Mouse (Mus musculus): Measurements from ENCODE around the gene Rtbdn.

The Rtbdn gene

DNA sequence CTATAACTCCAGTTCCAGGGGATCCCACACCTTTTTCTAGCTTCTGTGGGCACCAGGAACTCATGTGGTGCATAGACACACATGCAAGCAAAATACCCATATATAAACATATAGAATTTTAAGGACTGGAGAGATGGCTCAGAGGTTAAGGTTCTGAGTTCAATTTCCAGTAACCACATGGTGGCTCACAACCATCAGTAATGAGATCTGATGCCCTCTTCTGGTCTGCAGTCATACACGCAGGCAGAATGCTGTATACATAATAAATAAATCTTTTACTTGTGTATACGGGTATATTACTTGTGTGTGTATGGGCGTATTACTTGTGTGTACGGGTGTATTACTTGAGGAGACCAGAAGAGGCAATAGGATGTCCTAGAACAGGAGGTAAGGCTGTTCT lies 17.2 kb downstream of the Rtbdn start:
- DNase-seq, result no peak

DNA sequence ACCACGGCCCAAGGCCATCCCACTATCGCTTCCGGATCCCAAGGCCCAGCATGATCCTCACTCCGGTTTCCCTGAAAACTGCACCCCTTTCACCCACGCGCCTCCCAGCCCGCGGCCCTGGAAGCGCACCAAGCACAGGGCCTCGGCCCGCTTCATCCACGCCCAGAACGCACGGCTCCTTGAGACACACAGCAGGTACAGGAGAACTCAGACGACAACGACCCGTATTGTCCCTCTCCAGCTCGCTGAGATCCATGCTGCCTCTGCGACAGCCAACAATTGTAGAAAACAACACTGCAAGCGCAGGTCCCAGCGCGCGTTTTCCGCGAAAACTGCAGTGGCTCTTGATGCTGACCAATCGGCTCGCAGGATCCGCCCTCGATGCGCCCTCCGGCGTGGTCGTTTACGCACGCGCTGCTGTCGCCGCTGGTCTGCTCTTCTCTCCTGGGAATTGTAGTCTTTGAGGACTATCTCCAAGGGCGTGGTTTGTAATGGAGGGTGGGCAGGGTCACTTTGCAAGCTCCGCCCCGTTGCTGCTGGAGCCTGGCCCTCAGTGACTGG lies 19.0 kb downstream of the Rtbdn start:
- DNase-seq, result peak; percentile 96 to 97

DNA sequence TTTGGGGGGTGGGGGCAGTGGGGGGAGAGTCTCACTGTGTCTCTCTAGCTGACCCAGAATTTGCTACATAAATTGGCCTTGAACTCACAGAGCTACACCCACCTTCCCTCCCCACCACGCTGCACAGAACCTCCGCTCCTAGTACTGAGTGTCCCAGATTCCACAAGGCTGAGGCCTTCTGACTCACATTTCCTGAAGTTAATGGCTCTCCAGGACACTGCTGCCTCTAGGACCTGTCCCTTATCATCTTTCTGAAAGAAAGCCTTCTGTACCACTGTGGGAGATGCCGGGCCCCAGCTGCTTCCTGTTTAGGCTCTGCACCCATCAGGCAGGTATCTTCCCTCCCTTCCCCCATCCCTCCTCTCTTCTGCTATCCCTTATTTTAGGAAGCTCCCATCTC lies 19.8 kb downstream of the Rtbdn start:
- DNase-seq, result peak in 1 of 2 experiments; percentile 23

DNA sequence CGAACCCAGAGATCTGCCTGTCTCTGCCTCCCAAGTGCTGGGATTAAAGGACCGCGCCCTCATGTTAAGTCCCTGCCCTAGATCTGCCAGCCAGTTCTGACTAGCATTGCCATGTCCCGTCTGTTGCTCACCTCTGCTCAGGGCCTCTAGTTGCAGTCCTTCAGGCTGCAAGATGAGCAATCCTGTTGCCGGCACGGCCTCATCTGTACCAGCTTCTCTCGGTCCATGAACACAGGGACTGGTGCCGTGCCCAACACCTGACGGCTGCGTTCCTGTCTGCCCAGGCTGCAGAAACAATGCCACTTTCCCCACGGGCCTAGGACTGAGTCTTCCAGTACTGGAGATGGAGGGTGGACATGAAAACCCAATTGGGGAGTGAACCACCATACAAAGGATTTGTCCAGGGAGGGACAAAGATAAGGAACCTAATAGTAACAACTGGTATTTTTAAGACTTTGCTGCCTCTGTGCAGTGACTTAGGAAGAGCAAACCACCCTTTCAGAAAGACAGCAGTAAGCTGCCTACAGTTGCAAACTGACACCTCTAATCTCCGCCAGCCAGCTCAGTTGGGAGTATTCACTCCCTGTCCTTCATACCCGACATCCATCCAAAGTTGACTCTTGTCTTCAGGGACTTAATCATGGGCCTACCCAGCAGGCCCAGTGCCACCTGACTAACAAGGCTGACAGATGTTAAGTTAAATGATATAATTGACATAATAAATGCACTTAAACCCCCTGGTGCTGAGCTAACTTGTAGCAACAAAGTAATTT lies 20.9 kb downstream of the Rtbdn start:
- DNase-seq, result no peak

DNA sequence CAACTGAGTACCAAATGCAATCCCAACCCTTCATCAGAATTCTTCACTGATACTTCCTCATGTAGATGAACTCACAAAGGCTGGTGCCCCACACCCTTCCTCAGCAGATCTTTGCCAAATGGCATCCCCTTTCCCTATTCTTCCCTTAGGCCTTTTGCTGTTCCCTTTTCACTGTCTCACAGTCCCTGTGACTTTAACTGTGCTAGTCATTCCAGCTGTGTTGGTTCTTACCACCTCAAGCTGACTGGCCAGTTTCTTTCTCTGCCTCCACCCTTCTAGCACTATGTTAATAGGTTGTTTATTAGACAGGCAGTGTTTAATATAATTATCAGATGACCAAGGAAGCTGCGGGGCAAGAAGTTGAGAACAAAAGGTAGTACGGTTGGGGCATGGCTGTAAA lies 21.9 kb downstream of the Rtbdn start:
- DNase-seq, result peak in 1 of 2 experiments; percentile 38

DNA sequence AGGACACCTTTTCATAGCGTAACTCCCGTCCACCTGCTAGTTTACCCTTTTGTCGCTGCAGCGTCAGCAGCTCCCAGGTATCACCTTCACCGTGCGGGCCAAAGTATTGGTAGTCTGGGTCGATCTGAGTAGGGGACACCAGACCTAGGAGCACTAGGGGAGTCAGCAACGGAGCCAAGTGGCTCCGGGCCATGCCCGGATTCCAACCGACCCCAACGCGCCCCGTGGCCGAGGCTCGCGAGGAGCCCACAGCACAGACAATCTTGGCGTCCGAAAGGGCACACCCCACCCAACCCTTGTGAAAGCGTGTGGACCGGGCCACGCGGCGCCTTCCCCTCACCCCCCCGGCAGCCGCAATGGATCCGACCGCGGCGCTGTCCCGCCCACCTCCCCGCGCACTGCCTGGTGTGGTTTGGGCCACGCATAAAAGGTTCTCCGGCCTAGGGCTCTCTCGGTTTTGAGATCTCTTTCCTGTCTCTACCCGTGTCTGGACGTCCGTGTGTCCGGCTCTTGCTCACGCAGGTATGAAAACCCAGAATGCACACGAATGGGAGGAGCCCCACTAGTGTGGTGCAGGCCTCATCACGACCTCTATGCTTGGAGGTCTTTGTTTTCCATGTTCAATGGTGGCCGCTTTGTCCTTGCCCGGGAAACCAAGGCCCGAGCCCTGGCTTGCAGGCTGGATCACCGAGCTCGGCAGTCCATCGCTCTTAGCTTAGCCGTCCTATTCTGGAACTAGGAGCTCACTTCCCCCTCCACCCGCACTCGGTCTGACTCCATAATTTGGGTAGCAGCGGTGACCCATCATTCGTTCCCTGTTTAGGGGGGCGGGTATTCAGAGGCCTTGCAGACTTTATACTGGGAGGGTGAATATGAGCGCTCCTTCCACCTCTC lies 22.7 kb downstream of the Rtbdn start, which contains the start of the genes Gm49661, Prdx2 and Rnaseh2a:
Gm49661 (minus strand) TSS at position 193 of the 894 bp plus-strand sequence.
Prdx2 (plus strand) TSS at position 347 of the 894 bp plus-strand sequence.
Rnaseh2a (minus strand) TSS at position 527 of the 894 bp plus-strand sequence.
- DNase-seq, result peak; percentile 63 to 75

DNA sequence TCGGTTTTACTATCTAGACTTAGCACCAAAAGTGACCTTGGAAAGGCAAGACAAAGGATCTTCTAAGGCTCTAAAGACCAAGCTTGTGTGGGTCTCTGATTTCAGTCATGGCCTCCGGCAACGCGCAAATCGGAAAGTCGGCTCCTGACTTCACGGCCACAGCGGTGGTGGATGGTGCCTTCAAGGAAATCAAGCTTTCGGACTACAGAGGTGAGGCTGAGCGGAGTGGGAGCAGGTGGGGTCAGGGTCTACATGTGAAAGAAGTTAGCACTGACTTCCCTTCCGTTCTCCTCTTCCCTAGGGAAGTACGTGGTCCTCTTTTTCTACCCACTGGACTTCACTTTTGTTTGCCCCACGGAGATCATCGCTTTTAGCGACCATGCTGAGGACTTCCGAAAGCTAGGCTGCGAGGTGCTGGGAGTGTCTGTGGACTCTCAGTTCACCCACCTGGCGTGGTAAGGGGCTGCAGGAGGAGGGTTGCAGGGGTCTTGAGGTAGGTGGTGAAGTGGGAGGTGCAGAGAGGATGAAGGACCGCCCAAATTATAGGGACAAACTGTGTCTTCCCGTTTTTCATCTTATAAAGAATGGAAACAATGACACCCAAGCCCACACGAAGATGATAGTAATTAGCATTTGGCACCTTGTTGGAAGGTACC lies 23.5 kb downstream of the Rtbdn start:
- no peak for DNase-seq

DNA sequence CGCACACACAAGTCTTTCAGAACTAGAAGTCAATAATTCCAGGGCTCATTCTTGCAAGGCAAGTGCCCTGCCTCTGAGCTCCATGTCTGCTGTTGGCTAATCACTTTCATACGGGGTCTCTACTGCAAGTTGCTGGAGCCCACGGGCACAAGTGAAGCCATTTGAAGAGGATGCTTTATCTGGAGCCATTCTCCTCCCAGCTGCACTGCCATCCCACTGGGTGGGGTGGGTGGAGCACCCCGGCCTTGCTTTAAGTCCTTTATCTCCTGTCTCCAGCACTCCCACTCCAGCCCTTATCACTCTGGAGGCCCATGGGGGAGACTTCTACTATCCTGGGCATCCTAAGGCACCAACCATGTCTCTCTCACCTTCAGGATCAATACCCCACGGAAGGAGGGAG lies 24.1 kb downstream of the Rtbdn start:
- no peak for DNase-seq

DNA sequence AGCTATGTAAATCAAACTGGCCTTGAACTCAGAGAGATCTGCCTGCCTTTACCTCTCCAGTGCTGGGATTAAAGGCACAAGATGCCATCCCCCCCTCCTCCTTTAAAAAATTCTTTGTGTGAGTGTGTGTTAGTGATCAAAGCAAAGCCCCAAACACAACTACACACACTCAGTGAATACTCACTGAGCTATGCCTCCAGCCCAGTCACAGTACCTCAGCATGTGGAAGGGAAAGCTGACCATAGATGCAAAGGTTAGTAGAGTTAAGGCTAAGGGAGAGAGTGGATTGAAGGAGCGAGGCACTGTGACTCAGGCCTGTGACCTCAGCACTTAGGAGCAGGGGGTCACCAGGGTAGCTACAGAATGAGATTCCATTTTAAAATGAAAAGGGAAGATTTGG lies 26.3 kb downstream of the Rtbdn start:
- no peak for DNase-seq

DNA sequence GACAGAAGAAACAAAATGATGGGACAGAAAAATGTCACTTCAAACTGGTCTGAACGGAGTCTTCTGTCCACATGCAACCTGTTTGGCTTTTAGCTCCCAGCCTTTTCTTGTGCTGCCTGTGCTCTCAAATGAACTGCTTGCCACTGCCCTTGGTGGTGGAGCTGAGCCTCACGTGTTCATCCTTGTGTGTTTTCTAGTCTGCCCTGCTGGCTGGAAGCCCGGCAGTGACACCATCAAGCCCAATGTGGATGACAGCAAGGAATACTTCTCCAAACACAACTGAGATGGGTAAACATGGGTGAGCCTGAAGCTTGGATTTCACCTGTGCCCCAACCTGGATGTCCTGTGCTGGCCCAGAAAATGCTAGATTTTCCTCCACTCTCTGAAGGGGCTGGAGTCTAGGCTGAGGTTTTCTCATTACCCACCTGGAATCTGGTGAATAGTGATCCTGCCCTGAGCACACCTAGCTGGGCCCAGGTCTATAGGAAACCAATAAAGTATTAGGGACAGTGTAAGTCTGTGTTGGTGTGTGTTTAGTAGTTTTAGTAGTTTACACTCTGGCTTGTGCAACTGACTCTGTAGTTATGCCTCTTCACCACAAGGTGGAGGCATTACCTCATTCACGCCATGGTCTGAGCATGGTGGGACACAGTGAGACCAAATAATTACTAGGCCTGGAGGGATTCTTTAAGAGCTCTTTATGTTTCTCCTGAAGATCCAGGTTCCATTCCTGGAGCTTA lies 27.2 kb downstream of the Rtbdn start:
- peak; percentile 64 to 72 for DNase-seq

DNA sequence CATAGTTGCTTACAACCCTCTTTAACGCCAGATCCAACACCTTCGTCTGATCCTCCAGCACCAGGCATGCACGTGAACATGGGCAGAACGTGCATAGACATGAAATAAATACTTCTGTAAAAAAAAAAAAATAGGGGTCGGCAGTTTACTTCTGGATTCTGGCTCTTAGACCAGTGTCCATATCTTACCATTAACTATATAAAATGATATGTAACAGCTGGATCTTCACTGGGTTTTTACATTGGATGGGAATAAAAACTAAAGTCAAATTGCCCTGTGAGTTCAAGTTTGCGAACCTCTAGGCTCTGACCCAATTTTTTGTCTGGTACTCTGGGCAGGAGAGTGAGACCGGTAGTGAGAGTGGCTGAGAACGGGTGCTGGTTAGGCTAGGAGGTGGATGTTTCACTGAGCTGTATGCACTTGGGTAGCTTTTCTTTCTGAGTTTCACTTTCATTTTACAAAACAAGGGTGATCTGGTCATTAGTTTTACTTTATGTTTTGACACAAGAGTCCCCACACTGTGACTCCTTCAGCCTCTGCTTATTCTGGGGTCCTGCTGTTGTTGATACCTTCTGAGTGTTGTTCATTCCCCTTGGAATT lies 27.9 kb downstream of the Rtbdn start:
- no peak for DNase-seq

DNA sequence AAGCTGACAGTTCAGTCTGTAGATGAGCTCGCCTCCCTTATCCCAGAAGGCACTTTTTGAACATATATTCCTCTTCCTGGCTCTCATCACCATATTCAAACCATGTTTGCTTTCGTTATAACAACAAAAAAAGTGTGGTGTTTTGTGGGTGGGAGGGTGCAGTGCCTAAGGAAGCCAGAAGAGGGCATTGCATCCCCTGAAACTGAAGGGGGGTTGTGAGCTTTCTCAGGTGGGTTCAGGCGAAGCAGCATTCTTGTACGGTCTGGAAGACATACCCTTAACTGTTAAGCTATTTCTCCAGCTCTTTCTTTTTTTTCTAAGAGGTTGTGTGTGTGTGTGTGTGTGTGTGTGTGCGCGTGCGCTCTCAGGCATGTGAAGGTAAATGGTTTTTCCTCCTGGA lies 28.6 kb downstream of the Rtbdn start:
- DNase-seq, result peak; percentile 61 to 73

DNA sequence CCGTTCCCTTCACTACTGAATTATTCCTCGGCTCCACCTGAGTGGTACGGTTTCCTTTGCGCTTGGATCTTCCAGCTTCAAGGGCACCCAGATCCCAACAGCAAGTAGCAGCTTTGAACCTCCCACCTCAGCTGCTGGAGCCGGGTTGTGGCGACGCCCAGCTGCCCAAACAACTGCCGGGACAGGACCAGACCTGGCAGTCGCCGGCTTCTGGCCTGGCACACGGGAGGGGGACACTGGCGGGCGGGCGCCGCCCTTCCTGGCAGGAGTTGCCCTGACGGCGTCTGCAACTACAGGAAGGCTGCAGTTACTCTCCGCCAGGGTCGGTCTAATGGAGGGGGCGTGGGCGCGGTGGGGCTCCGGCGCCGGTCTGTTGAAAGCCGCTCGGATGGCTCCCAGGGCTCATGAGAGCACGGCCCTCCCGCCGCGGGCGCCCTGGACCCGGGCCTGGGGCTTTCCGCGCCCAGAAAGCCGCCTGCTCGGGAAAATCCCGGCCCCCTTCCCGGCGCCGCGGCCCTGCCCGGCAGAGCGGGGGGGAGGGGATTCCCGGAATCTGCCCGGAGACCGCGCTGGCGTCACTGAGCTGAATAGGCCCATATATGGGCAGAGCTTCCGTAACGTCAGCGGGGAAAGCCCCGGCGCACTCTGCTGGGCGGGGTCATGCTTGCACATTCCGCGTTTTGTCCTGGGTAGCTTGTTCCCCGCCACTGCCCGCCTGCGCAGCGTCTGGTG lies 29.4 kb downstream of the Rtbdn start:
- DNase-seq, result peak; percentile 95 to 97

DNA sequence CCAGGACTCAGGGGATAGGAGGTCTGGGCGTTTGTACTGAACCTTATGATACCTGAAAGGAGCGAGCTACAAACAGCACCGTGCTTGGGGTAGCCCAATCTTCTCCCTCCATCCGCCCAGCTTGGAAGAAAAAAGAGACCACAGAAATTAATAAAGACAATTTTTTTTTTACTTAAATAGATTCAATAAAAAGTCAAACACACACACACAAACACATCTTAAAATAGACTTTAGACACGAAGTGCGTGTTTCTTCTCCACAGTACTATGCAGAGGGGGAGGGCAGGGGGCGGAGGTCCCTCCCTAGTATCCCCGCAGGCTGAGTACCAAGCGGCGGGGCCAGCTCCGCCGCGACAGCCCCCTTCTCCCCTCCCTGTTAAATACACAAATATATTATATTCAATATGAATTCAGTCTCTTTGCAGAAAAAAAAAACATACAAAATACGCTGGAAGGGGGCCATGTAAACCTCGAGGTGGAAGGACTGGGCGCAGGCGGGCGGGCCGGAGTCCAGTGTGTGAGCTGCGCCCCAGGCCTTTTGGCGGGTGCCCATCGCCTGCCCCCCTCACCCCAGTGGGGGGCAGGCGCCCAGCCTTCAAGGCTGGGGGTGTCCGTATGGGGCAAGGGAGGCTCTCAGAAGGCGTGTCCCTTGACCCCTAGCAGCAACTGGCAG lies 30.1 kb downstream of the Rtbdn start:
- DNase-seq, result peak in 1 of 2 experiments; percentile 61

DNA sequence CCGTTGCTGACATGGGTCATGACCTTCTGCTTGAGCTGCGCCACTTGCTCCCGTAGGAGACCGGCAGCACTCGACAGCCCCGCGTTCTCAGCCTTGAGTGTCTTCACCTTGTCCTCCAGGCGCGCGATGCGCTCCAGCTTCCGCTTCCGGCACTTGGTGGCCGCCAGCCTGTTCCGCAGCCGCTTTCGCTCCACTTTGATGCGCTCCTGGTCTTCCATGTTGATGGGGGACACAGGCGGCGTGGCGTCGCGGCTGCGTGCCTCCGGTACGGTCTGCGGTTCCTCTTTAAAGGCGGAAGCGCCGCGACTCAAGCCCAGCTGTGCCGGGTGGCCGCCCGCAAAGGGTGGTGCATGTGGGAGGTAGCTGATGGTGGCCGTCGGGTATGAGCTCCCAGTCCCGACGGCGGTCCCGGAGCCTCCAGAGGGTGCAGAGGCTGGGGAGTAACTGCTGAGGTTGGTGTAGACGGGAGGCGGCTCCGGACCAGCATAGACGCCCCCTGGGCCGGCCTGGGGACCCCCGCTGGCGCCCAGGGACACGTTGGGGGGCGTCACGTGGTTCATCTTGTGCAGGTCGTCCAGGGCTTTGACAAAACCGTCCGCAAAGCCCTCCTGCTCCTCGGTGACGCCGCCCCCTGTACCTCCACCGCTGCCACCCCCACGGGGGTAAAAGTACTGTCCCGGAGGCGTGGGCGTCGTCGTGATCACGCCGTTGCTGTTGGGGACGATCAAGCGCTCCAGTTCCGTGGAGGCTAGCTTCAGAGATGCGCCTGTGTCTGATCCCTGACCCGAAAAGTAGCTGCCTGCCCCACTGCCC lies 30.9 kb downstream of the Rtbdn start:
- DNase-seq, result peak; percentile 40 to 60

DNA sequence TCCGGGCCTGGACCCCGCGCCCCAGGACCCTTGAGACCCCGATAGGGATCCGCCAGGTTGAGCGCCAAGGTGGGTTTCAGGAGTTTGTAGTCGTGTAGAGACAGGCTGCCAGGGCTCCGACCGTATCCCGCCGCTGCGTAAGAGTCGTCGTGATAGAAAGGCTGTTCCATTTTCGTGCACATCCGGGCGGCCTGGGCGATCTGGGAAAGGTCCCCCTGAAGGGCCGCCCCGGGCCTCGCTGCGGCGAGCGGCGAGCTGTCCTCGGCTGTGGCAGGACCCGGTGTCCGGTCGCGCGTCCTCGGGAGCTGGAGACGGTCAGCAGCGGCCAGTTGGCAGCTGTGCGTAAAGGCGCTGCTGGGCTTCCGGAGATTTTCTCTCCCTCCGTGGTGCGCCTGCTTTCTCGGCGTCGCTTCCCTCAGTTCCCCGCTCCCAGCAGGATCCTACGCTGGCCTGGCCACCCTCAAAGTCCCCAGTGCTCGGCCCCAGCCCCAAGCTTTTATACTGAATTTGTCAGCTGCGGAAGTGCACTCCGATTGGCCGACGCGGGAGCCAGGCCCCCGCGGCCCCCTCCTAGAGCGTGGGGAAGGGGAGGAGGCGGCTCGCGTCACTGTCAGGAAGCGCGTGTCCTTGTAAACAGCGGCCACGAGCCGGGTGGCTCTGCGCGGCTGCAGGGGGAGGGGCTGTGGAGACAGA lies 31.6 kb downstream of the Rtbdn start, which contains the start of gene Junb:
Junb (minus strand) TSS at position 471 of the 693 bp plus-strand sequence.
- peak; percentile 96 to 97 for DNase-seq

DNA sequence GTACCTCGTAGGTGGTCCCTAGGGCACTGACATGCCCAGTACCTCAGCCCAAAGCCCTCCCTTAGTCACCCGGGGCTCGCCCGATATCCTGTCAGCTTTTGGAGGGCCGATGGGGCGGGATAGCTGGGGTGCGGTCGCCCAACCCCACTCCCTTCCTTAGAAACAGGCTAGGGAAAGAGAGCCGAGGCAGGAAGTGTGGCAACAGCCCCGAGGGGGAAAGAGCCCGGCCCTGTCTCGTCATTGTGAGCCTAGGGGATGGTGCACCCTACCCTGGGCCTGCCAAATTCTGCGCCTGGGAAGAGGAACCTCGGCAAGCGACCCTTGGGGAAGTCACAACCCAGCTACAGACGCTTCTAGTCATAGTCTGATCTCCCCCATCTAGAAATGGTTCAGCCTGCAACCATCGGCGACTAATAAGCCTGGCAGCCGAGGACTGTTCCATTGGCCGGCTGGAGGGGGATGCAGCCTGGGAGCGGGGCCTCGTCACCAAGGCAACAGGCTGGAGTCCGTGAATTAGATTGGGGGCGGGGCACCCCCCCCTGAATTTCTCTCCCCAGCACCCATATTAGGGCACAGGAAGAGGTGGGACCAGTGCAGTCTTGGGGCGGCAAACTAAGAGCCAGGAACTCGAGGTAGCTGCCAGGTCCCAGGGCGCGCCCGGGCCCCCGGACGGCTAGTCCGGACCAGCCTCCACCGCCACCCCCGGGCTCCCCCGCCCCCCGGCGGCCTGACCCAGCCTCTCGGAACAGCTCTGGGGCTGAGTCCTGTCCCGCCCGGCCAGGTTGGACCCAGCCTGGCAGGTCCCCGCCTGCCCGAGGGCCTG lies 33.0 kb downstream of the Rtbdn start:
- peak; percentile 96 to 97 for DNase-seq
